Mouse (Mus musculus) CH12.LX (cell line): ENCODE results near the gene Etl4.

ENCODE experiments used
- CTCF ChIP-seq, 2 experiments: IDR thresholded peaks in 1 of 2; conservative IDR thresholded peaks in 1 of 2; 2 replicates each; pipeline ENCODE4 v1.5.1; 2011 to 2012; ENCODE audit warnings: low read depth in 2 of 2, low read length in 2 of 2, improper control_type of control experiment in 1 of 2, inconsistent platforms in 1 of 2, mild to moderate bottlenecking in 1 of 2, moderate library complexity in 1 of 2
- EP300 ChIP-seq: IDR thresholded peaks from 2 replicates; pipeline ENCODE4 v1.6.1; 2011; ENCODE audit warnings: low read length, improper control_type of control experiment
- HCFC1 ChIP-seq: IDR thresholded peaks from 2 replicates; pipeline ENCODE4 v1.6.1; 2012; ENCODE audit warnings: low read depth, mild to moderate bottlenecking, inconsistent platforms, low read length, improper control_type of control experiment
- POLR2A ChIP-seq: IDR thresholded peaks from 2 replicates; pipeline ENCODE4 v1.6.1; 2011; ENCODE audit warnings: low read depth, mild to moderate bottlenecking, improper control_type of control experiment, low read length
- TBP ChIP-seq: conservative IDR thresholded peaks from 2 replicates; pipeline ENCODE4 v1.6.1; 2011; ENCODE audit warnings: low read depth, low read length, improper control_type of control experiment
- USF2 ChIP-seq: conservative IDR thresholded peaks from 2 replicates; pipeline ENCODE4 v1.6.1; 2011; ENCODE audit warnings: low read depth, low read length, improper control_type of control experiment
- ZC3H11A ChIP-seq: IDR thresholded peaks from 2 replicates; pipeline ENCODE4 v1.6.1; 2012; ENCODE audit warnings: low read depth, mild to moderate bottlenecking, inconsistent platforms, low read length, improper control_type of control experiment

- TF ChIP-seq POLR2A, result no peak
- no peak for TF ChIP-seq HCFC1
- no peak for TF ChIP-seq ZC3H11A
- no peak for TF ChIP-seq EP300
- TF ChIP-seq CTCF (conservative IDR thresholded peaks at IDR 0.05 in 1 of 2, IDR thresholded peaks at IDR 0.05 in 1 of 2; ENCODE audit: low read depth in 2 of 2, low read length in 2 of 2), result no peak
- TF ChIP-seq USF2, result no peak
- no peak for TF ChIP-seq TBP
These were observed 512.7 kb downstream of the Etl4 start for GRCm38 (mm10) chr2:20422275-20422674.
